Mouse (Mus musculus) intestine, embryonic 16.5 days (tissue): ENCODE results near the gene Chad. TPM values are rescaled to one million over a fixed set of nuclear protein-coding genes. Genes with fewer than 3 reads are reported as not detected.

Experiments used
- ATAC-seq: fragments of 200-750 bp; cut with Nextera tagmentation; 2 replicates; pipeline ENCODE4 v1.8.0; 2017; ENCODE audit warnings: moderate TSS enrichment, moderate library complexity
- H3K27ac ChIP-seq: fragments of 300-500 bp; sonication (generic); 2 replicates; pipeline ENCODE4 v1.5.1; 2014; ENCODE audit warnings: mild to moderate bottlenecking, low read length
- H3K27me3 ChIP-seq: fragments of 300-500 bp; sonication (generic); replicated peaks from 2 replicates; pipeline ENCODE4 v1.6.1; 2014; ENCODE audit warnings: low read length, control low read depth, mixed read lengths; ENCODE audit not compliant: control insufficient read depth, insufficient read depth
- H3K36me3 ChIP-seq: fragments of 300-500 bp; sonication (generic); 2 replicates; pipeline ENCODE4 v1.6.1; 2014; ENCODE audit warnings: low read length, control low read depth; ENCODE audit not compliant: control insufficient read depth, insufficient read depth
- H3K4me1 ChIP-seq: fragments of 300-500 bp; sonication (generic); 2 replicates; pipeline ENCODE4 v1.6.1; 2014; ENCODE audit warnings: low read length, control low read depth, mixed read lengths; ENCODE audit not compliant: control insufficient read depth, insufficient read depth
- H3K4me2 ChIP-seq: fragments of 300-500 bp; sonication (generic); 2 replicates; pipeline ENCODE4 v1.6.1; 2014; ENCODE audit warnings: low read depth, low read length, control low read depth
- H3K4me3 ChIP-seq: fragments of 300-500 bp; sonication (generic); 2 replicates; pipeline ENCODE4 v1.5.1; 2014; ENCODE audit warnings: mild to moderate bottlenecking, low read length
- H3K9ac ChIP-seq: fragments of 300-500 bp; sonication (generic); 2 replicates; pipeline ENCODE4 v1.6.1; 2014; ENCODE audit warnings: low read depth, low read length
- H3K9me3 ChIP-seq: fragments of 300-500 bp; sonication (generic); 2 replicates; pipeline ENCODE4 v1.6.1; 2016; ENCODE audit warnings: low read length, control low read depth; ENCODE audit not compliant: control insufficient read depth
- WGBS: fragments of 180-500 bp; shearing (Covaris S2); extraction: QIAGEN DNeasy Blood & Tissue Kit; methylation state at CpG from one replicate; pipeline ENCODE4 v1.1.7; 2014; 5-methylcytosine and 5-hydroxymethylcytosine counted together
- polyA plus RNA-seq: library from polyadenylated mRNA; unstranded; fragments of >200 nt; fragmentation: Nextera tagmentation; extraction: Ambion mirVana; gene quantifications from 2 replicates; pipeline ENCODE4 v1.2.1, GENCODE M21; 2015

The Chad gene
- 1.2 and 1.6 TPM in 2 replicates for polyA plus RNA-seq

GRCm38 (mm10) chr11:94564437-94565150 lies at the start of gene Chad:
TSS of gene Chad (plus strand) at chr11:94565047.
- Histone ChIP-seq H3K27me3 (no peaks in the 10 kb centered on the region; the same call in 1 of the 2 replicates), H3K4me3 (peak within 1 kb of the TSS; percentile 31), H3K9me3 (no peaks in the 10 kb centered on the region), H3K4me2 (peak within 1 kb of the TSS; percentile 47), H3K27ac (0 out of 2 replicates have a peak within 1 kb of the TSS, but pooled peaks have one; percentile 4), H3K36me3 (no peaks in the 10 kb centered on the region), H3K4me1 (peaks cover 18% of the 10 kb centered on the region), H3K9ac (peak within 1 kb of the TSS; percentile 60)
- WGBS, result 9% methylated on average over 35 of the region's 35 CpGs
- peak; percentile 61 for ATAC-seq

DNA sequence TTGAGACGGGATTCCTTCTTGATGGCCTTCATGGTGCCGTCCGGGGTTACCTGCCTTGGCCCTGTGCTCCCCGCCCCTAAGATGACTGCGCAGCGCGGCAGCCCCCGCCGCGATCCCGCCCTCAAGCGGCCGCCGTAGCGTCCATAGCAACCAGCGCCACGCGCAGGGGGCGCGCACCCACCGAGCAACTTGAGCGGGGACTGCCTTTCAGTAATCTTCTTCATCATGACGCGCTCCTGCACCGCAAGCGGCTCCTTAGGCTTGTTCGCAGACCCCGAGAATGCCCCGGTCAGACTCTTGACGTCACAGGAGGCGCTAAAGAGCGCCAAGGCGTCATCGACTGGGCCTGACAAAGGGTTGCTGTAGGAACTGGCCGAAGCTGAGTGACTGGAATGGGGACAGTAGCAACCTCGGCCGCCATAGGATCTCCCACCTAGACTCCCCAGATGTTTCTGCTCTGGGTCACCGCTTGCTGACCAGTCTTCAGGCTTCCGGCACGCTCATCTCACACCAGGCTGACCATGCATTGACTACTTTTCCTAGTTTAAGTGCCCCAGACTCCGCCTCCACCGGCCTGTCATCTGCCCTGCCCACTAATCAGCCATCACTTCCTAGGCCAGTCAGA lies 43.5 kb upstream of the Chad start, which contains the start of gene Mycbpap:
Mycbpap (minus strand) TSS at position 524 of the 625 bp plus-strand sequence.
- H3K4me1 ChIP-seq, result peaks cover under 1% of the 10 kb centered on the region; the same call in 1 of the 2 replicates
- 1% methylated on average over 42 of the region's 42 CpGs for WGBS

GRCm38 (mm10) chr11:94526171-94526879 lies 38.5 kb upstream of the Chad start:
- Histone ChIP-seq H3K27me3 (no peaks in the 10 kb centered on the region), H3K4me2 (no peak overlapping the region), H3K9me3 (no peaks in the 10 kb centered on the region), H3K27ac (peak overlapping the region; percentile 50), H3K36me3 (no peaks in the 10 kb centered on the region), H3K4me3 (no peak overlapping the region), H3K4me1 (peaks cover 6% of the 10 kb centered on the region; the same call in 1 of the 2 replicates), H3K9ac (no peak overlapping the region)
- 43% methylated on average over 9 of the region's 9 CpGs for WGBS
- 0 out of 2 replicates have a peak, but pooled peaks have one; percentile 27 for ATAC-seq

More for the DNA sequence above, 43.5 kb upstream of the Chad start, which contains the start of gene Mycbpap:
- ATAC-seq, result peak; percentile 78
- Histone ChIP-seq H3K4me3 (peak within 1 kb of the TSS; percentile 61), H3K27me3 (no peaks in the 10 kb centered on the region), H3K4me2 (peak within 1 kb of the TSS; percentile 89), H3K9ac (peak within 1 kb of the TSS; percentile 67), H3K9me3 (no peaks in the 10 kb centered on the region), H3K36me3 (no peaks in the 10 kb centered on the region), H3K27ac (no peak within 1 kb of the TSS)

DNA sequence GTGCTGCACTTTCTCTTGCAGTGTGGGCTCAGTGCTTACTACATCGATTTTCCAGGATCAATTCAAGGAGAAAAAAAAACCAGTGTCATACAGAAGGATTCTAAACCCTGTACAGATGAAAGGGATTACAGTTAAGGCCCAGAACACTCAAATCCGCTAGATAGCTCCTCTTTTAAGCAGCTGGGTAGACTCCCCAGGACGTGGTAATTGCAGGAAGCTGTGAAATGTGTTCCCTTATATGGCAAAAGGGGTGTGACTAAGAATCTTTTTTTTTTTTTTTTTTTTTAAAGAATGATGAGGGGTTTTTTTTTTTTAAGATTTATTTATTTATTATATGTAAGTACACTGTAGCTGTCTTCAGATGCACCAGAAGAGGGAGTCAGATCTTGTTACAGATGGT lies 36.0 kb upstream of the Chad start:
- H3K4me2 ChIP-seq, result no peak overlapping the region

GRCm38 (mm10) chr11:94533171-94533570 lies 31.7 kb upstream of the Chad start:
- 81% methylated on average over 8 of the region's 8 CpGs for WGBS
- no peaks in the 10 kb centered on the region for H3K9me3 ChIP-seq
- H3K4me2 ChIP-seq, result no peak overlapping the region
- H3K36me3 ChIP-seq, result no peaks in the 10 kb centered on the region
- no peak overlapping the region for H3K27ac ChIP-seq
- H3K27me3 ChIP-seq, result no peaks in the 10 kb centered on the region
- no peak for ATAC-seq
- H3K4me1 ChIP-seq, result peaks cover 8% of the 10 kb centered on the region; the same call in 1 of the 2 replicates
- no peak overlapping the region for H3K9ac ChIP-seq
- H3K4me3 ChIP-seq, result no peak overlapping the region

More for the DNA sequence above, 36.0 kb upstream of the Chad start:
- 41% methylated on average over 3 of the region's 3 CpGs for WGBS
- H3K27me3 ChIP-seq, result no peaks in the 10 kb centered on the region
- peaks cover 10% of the 10 kb centered on the region; the same call in 1 of the 2 replicates for H3K4me1 ChIP-seq
- H3K4me3 ChIP-seq, result no peak overlapping the region
- no peaks in the 10 kb centered on the region for H3K36me3 ChIP-seq
- no peaks in the 10 kb centered on the region for H3K9me3 ChIP-seq
- no peak overlapping the region for H3K9ac ChIP-seq
- no peak overlapping the region for H3K27ac ChIP-seq
- ATAC-seq, result no peak

- Histone ChIP-seq H3K9ac (no peak overlapping the region), H3K4me3 (no peak overlapping the region), H3K36me3 (no peaks in the 10 kb centered on the region), H3K4me2 (no peak overlapping the region), H3K27me3 (no peaks in the 10 kb centered on the region), H3K9me3 (no peaks in the 10 kb centered on the region), H3K27ac (no peak overlapping the region), H3K4me1 (no peaks in the 10 kb centered on the region)
- 55% methylated on average over 8 of the region's 8 CpGs for WGBS
- peak; percentile 61 for ATAC-seq
Measured at GRCm38 (mm10) chr11:94538733-94539292, 26.0 kb upstream of the Chad start.

DNA sequence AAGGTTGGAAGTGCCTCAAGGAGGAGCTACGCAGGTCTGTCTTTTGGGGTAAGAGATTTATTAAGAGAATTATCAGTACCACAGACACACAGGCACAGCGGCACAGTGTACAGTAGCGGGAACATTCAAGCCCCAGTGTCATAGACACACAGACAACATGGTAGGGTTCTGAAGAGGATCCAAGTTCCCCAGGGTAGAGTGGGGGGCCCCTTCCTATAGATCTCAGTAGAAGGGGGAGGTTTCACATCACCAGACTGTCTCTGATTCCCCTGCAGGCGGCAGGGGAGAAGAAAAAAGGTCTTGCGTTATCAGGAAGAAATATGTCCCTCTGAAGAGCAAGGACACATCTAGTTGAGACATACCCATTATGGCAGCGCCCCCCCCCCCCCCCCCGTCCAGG lies 25.1 kb upstream of the Chad start:
- no peaks in the 10 kb centered on the region for H3K36me3 ChIP-seq
- no peak overlapping the region for H3K27ac ChIP-seq
- no peaks in the 10 kb centered on the region for H3K27me3 ChIP-seq
- H3K4me3 ChIP-seq, result no peak overlapping the region
- no peaks in the 10 kb centered on the region for H3K4me1 ChIP-seq
- ATAC-seq, result no peak
- H3K9ac ChIP-seq, result no peak overlapping the region
- no peaks in the 10 kb centered on the region for H3K9me3 ChIP-seq
- H3K4me2 ChIP-seq, result no peak overlapping the region
- 83% methylated on average over 7 of the region's 7 CpGs for WGBS

GRCm38 (mm10) chr11:94542400-94542799 lies 22.4 kb upstream of the Chad start:
- Histone ChIP-seq H3K4me3 (no peak overlapping the region), H3K27ac (no peak overlapping the region), H3K9ac (no peak overlapping the region), H3K9me3 (no peaks in the 10 kb centered on the region), H3K4me1 (no peaks in the 10 kb centered on the region), H3K4me2 (no peak overlapping the region), H3K27me3 (no peaks in the 10 kb centered on the region), H3K36me3 (no peaks in the 10 kb centered on the region)
- 91% methylated on average over 4 of the region's 4 CpGs for WGBS
- ATAC-seq, result no peak

DNA sequence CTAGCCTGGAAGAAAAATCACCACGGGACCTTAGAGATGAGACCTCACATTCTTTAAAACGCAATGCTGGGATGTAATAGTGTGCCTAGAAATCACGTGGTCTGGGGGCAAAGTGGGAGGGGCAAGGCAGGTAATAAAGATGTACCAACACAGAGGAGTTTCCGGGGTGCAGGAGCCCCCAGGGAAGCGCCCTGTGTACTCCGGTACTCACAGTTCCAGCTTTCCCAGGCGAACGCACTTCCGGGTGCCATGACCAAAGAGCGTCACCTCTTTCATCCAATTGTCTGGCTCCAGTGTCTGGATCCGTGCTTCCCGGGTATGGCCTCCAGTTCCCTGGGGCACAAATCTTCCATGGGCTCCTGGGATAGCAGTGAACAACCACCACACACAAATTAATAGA lies 21.5 kb upstream of the Chad start:
- ATAC-seq, result no peak
- H3K36me3 ChIP-seq, result no peaks in the 10 kb centered on the region
- no peaks in the 10 kb centered on the region for H3K9me3 ChIP-seq
- H3K27me3 ChIP-seq, result no peaks in the 10 kb centered on the region
- H3K4me1 ChIP-seq, result no peaks in the 10 kb centered on the region
- no peak overlapping the region for H3K27ac ChIP-seq
- no peak overlapping the region for H3K4me3 ChIP-seq
- no peak overlapping the region for H3K9ac ChIP-seq
- H3K4me2 ChIP-seq, result no peak overlapping the region
- 84% methylated on average over 12 of the region's 12 CpGs for WGBS
